Mouse (Mus musculus): ENCODE data around the gene Pcna. TPM values are rescaled to one million over a fixed set of nuclear protein-coding genes. Genes with fewer than 3 reads are reported as not detected.

Gene Pcna
- total and polyA plus RNA-seq, 3 experiments = 308 to 541 (median 427) TPM

DNA sequence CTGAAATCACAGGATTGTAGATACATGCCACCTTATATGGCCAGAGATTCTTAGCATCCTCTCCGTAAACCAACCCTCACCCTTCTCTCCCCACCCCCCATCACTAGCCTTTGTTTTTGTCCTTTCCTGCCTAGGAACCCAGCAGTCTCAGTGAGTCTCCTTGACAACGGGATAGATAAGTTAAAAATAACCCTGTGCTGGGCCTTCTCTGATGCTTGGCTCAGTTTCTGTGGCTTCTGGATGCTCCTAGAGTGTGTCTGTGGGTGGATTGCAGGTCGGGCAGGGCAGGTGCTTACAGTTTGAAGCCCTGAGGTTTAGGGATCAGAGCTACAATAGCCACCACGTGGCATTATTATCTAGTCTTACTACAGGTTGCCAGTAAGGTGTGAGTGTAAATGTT is 39.0 kb upstream of the Pcna start:
- Histone ChIP-seq H3K27me3 (ENCODE audit: control insufficient read depth in 1 of 2, insufficient read depth in 2 of 2, low read length in 2 of 2) (no peaks in the 10 kb centered on the region), H3K4me3 (ENCODE audit: control insufficient read depth in 1 of 2, insufficient read depth in 1 of 2, low read depth in 2 of 2, low read length in 2 of 2) (no peak overlapping the region), H3K9me3 (replicated peaks; ENCODE audit: insufficient read depth, low read length) (no peaks in the 10 kb centered on the region), H3K79me2 (ENCODE audit: control insufficient read depth, insufficient read depth, low read length, poor library complexity) (0 out of 2 replicates have a peak, but pooled peaks cover 1% of the 10 kb centered on the region), H3K4me1 (ENCODE audit: control insufficient read depth in 1 of 2, insufficient read depth in 2 of 2, low read length in 2 of 2) (peaks cover 11 to 26% of the 10 kb centered on the region in 2 experiments), H3K9ac (ENCODE audit: control insufficient read depth, low read depth, low read length, poor library complexity, severe bottlenecking) (no peak overlapping the region), H3K36me3 (ENCODE audit: control insufficient read depth in 1 of 2, insufficient read depth in 2 of 2, low read length in 2 of 2) (peaks cover 3 to 28% of the 10 kb centered on the region in 2 experiments; a peak in 3 of 4 replicates), H3K27ac (ENCODE audit: control insufficient read depth, low read depth, low read length) (no peak overlapping the region)
- no peak for TF ChIP-seq BHLHE40 (IDR thresholded peaks at IDR 0.05; ENCODE audit: borderline replicate concordance, low read depth, low read length)
- 0 out of 2 replicates have a peak, but pooled peaks have one; percentile 59 for TF ChIP-seq MEF2A (IDR thresholded peaks at IDR 0.05; ENCODE audit: extremely low read depth, insufficient replicate concordance, low read depth, low read length, poor library complexity, severe bottlenecking)
- peak; percentile 31 for DNase-seq (ENCODE audit: low read depth, low spot score)

DNA sequence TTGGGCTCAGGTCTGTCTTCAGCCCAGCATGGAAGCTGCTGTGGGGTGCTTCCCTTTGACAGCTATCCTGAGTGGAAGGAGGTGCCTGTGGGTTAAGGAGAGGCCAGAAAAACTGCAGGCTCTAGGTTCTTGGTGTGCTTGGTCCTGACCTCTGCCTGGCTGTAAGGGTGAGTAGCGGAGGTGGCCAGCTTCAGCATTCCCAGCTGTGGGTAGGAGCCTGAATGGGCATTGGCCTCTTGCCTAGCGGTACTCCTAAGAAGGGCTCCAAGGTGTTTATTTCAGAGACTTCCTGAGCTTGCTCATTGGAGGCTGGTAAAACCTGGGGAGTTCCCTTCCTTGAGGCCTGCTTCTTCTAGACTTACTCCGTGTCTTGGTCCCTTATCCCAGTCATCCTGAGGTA is 38.2 kb upstream of the Pcna start:
- no peak overlapping the region for H3K27ac ChIP-seq (ENCODE audit: control insufficient read depth, low read depth, low read length)
- 0 out of 2 replicates have a peak, but pooled peaks cover 1% of the 10 kb centered on the region for H3K79me2 ChIP-seq (ENCODE audit: control insufficient read depth, insufficient read depth, low read length, poor library complexity)
- no peak for TF ChIP-seq JUND (IDR thresholded peaks at IDR 0.05; ENCODE audit: low read depth, low read length)
- no peak for TF ChIP-seq POLR2A (IDR thresholded peaks at IDR 0.05; ENCODE audit: control insufficient read depth in 1 of 2, insufficient read depth in 1 of 2, low read depth in 1 of 2, low read length in 2 of 2, poor library complexity in 1 of 2)
- no peak for TF ChIP-seq SIN3A (IDR thresholded peaks at IDR 0.05; ENCODE audit: low read length)
- TF ChIP-seq HCFC1 (IDR thresholded peaks at IDR 0.05; ENCODE audit: low read depth, low read length) = no peak
- TF ChIP-seq KAT2A (conservative IDR thresholded peaks at IDR 0.05; ENCODE audit: low read depth, low read length) = no peak
- no peak for TF ChIP-seq UBTF (IDR thresholded peaks at IDR 0.05; ENCODE audit: borderline replicate concordance, insufficient read depth, low read depth, low read length)
- TF ChIP-seq USF1 (IDR thresholded peaks at IDR 0.05; ENCODE audit: low read depth, low read length) = no peak
- no peak for TF ChIP-seq E2F4 (IDR thresholded peaks at IDR 0.05; ENCODE audit: borderline replicate concordance, low read depth, low read length)
- TF ChIP-seq TAL1 (IDR thresholded peaks at IDR 0.05; ENCODE audit: low read length) = no peak
- TF ChIP-seq MYC (IDR thresholded peaks at IDR 0.05; ENCODE audit: low read depth, low read length) = no peak
- TF ChIP-seq NRF1 (IDR thresholded peaks at IDR 0.05; ENCODE audit: insufficient read depth, low read depth, low read length, poor library complexity, severe bottlenecking) = no peak
- no peak for TF ChIP-seq POLR2AphosphoS2 (IDR thresholded peaks at IDR 0.05; ENCODE audit: low read length)
- no peaks in the 10 kb centered on the region for H3K9me3 ChIP-seq (replicated peaks; ENCODE audit: insufficient read depth, low read length)
- H3K27me3 ChIP-seq (ENCODE audit: control insufficient read depth in 1 of 2, insufficient read depth in 2 of 2, low read length in 2 of 2) = no peaks in the 10 kb centered on the region
- H3K4me3 ChIP-seq (ENCODE audit: control insufficient read depth in 1 of 2, insufficient read depth in 1 of 2, low read depth in 2 of 2, low read length in 2 of 2) = no peak overlapping the region
- peaks cover 3 to 28% of the 10 kb centered on the region in 2 experiments; a peak in 3 of 4 replicates for H3K36me3 ChIP-seq (ENCODE audit: control insufficient read depth in 1 of 2, insufficient read depth in 2 of 2, low read length in 2 of 2)
- no peak for DNase-seq (ENCODE audit: low read depth, low spot score)
- peaks cover 11 to 26% of the 10 kb centered on the region in 2 experiments for H3K4me1 ChIP-seq (ENCODE audit: control insufficient read depth in 1 of 2, insufficient read depth in 2 of 2, low read length in 2 of 2)
- H3K9ac ChIP-seq (ENCODE audit: control insufficient read depth, low read depth, low read length, poor library complexity, severe bottlenecking) = no peak overlapping the region

- Histone ChIP-seq H3K9ac (ENCODE audit: control insufficient read depth, low read depth, low read length, poor library complexity, severe bottlenecking) (no peak overlapping the region), H3K9me3 (replicated peaks; ENCODE audit: insufficient read depth, low read length) (no peaks in the 10 kb centered on the region), H3K79me2 (ENCODE audit: control insufficient read depth, insufficient read depth, low read length, poor library complexity) (0 out of 2 replicates have a peak, but pooled peaks cover 1% of the 10 kb centered on the region), H3K4me3 (ENCODE audit: control insufficient read depth in 1 of 2, insufficient read depth in 1 of 2, low read depth in 2 of 2, low read length in 2 of 2) (no peak overlapping the region), H3K4me1 (ENCODE audit: control insufficient read depth in 1 of 2, insufficient read depth in 2 of 2, low read length in 2 of 2) (peaks cover 11 to 26% of the 10 kb centered on the region in 2 experiments), H3K27me3 (ENCODE audit: control insufficient read depth in 1 of 2, insufficient read depth in 2 of 2, low read length in 2 of 2) (no peaks in the 10 kb centered on the region), H3K27ac (ENCODE audit: control insufficient read depth, low read depth, low read length) (no peak overlapping the region), H3K36me3 (ENCODE audit: control insufficient read depth in 1 of 2, insufficient read depth in 2 of 2, low read length in 2 of 2) (peaks cover 3 to 28% of the 10 kb centered on the region in 2 experiments; a peak in 3 of 4 replicates)
- no peak for DNase-seq (ENCODE audit: low read depth, low spot score)
- TF ChIP-seq USF2 (IDR thresholded peaks at IDR 0.05; ENCODE audit: borderline replicate concordance in 1 of 2, insufficient read depth in 1 of 2, low read depth in 1 of 2, low read length in 2 of 2) (no peak), RAD21 (IDR thresholded peaks at IDR 0.05; ENCODE audit: low read depth, low read length) (no peak)
Measured at GRCm38 (mm10) chr2:132290808-132291207, 37.7 kb upstream of the Pcna start.
